Mouse (Mus musculus) thymus, adult 2 months (tissue): ENCODE measurements at regions not wholly inside any gene's neighbourhood (a gene's known extent, or its start where the extent isn't known, plus 50 kb on each side); places are given as distances from the start of the nearest gene placed in this dataset.

ENCODE experiments used
- CTCF ChIP-seq: fragments of 200-500 bp; IDR thresholded peaks from 2 replicates; pipeline ENCODE4 v1.5.1; 2012; ENCODE audit warnings: mild to moderate bottlenecking, control low read depth, low read length, moderate library complexity, borderline replicate concordance; ENCODE audit not compliant: control insufficient read depth, poor library complexity, insufficient read depth; ENCODE audit errors: extremely low read depth
- POLR2A ChIP-seq: fragments of 200-500 bp; IDR thresholded peaks from 2 replicates; pipeline ENCODE4 v1.6.1; 2012; ENCODE audit warnings: mild to moderate bottlenecking, low read length, control low read depth, moderate library complexity; ENCODE audit not compliant: control insufficient read depth, poor library complexity, insufficient read depth; ENCODE audit errors: extremely low read depth

DNA sequence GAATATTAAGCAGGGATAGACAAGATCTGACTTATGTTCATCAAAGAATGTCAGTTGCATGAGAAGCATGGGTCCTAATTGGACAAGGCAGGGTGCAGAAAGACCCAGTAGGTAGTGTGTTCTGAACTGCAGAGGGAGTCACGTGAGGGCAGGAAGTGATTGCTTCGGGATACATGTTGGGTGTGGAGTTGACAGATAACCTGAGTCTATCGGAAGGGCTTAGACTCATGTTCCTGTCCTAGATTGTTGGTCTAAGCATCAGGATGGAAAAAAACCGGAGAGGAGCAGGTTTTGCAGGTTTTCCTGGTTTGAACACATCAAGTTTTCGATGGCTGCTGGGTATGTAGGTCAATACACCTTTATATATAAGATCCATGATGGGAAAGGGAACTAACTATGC is 101.8 kb upstream of the Tab2 start:
- no peak for TF ChIP-seq POLR2A
- no peak for TF ChIP-seq CTCF
